ENCODE assay signal across 9 mouse cellular contexts in genomic region chr5:139932595-139933271, GRCm38 (mm10). TPM values are rescaled to one million over a fixed set of nuclear protein-coding genes. Genes with fewer than 3 reads are reported as not detected.
DNase-seq lines count a peak whose midpoint lies in the region; ATAC-seq and TF ChIP-seq lines count a peak whose summit lies in the region.
"Had no signal": no experiment of that assay in that cellular context is flagged by ENCODE, and none has a peak within 500 bp of the region (broad histone marks: within the 10 kb centered on the region; RNA-seq: fewer than 3 reads in every experiment).

No protein-coding gene starts in this region.

- no peak overlapping the region for H3K9ac ChIP-seq in hindbrain, embryonic 15.5 days
- H3K9ac ChIP-seq in midbrain, embryonic 12.5 days (replicated peaks) = no peak overlapping the region
- no peak overlapping the region for H3K9ac ChIP-seq in stomach, postnatal 0 days (ENCODE audit: low read length)

- peaks cover 25% of the 10 kb centered on the region for H3K4me1 ChIP-seq in hindbrain, embryonic 15.5 days (replicated peaks)
- H3K4me1 ChIP-seq in midbrain, embryonic 12.5 days = peaks cover 28% of the 10 kb centered on the region
- no peaks in the 10 kb centered on the region; the same call in 1 of the 2 replicates for H3K4me1 ChIP-seq in stomach, postnatal 0 days (replicated peaks; ENCODE audit: control insufficient read depth, insufficient read depth)

- peak overlapping the region; percentile 9; the same call in 1 of the 2 replicates for H3K27ac ChIP-seq in hindbrain, embryonic 15.5 days (replicated peaks)
- H3K27ac ChIP-seq in midbrain, embryonic 12.5 days (replicated peaks) = peak overlapping the region; percentile 49; the same call in 1 of the 2 replicates
- no peak overlapping the region for H3K27ac ChIP-seq in stomach, postnatal 0 days (replicated peaks)

- peak overlapping the region; percentile 16; the same call in 1 of the 2 replicates for H3K4me2 ChIP-seq in hindbrain, embryonic 15.5 days
- peak overlapping the region; percentile 18 for H3K4me2 ChIP-seq in midbrain, embryonic 12.5 days (replicated peaks)
- H3K4me2 ChIP-seq in stomach, postnatal 0 days (replicated peaks; ENCODE audit: low read depth) = 0 out of 2 replicates have a peak overlapping the region, but pooled peaks have one; percentile 5

- 37% methylated on average over 13 of the region's 13 CpGs for WGBS in hindbrain, embryonic 15.5 days
- WGBS in midbrain, embryonic 12.5 days = 40% methylated on average over 13 of the region's 13 CpGs
- WGBS in stomach, postnatal 0 days = 32% methylated on average over 13 of the region's 13 CpGs

- POLR2A ChIA-PET in Patski (lab: Charles Lee) = interaction anchor here (1.3 to 2.7 kb wide), 3 partner anchors 23 to 40 kb away, joined by 3 to 17 read pairs (median 7); partner anchors contain the start of gene Elfn1

- no peak overlapping the region for H3K4me3 ChIP-seq in hindbrain, embryonic 15.5 days
- H3K4me3 ChIP-seq in midbrain, embryonic 12.5 days = no peak overlapping the region
- H3K4me3 ChIP-seq in stomach, postnatal 0 days (ENCODE audit: low read depth, low read length) = no peak overlapping the region

- TF ChIP-seq EP300 in stomach, postnatal 0 days (optimal IDR thresholded peaks at IDR 0.05) = no peak

- H3K36me3 ChIP-seq in hindbrain, embryonic 15.5 days = no peaks in the 10 kb centered on the region
- no peaks in the 10 kb centered on the region for H3K36me3 ChIP-seq in midbrain, embryonic 12.5 days
- no peaks in the 10 kb centered on the region for H3K36me3 ChIP-seq in stomach, postnatal 0 days (ENCODE audit: control insufficient read depth, insufficient read depth, low read length)

- H3K27me3 ChIP-seq in Patski = no peaks in the 10 kb centered on the region
- peaks cover 3% of the 10 kb centered on the region; the same call in 1 of the 2 replicates for H3K27me3 ChIP-seq in hindbrain, embryonic 15.5 days
- peaks cover 37% of the 10 kb centered on the region for H3K27me3 ChIP-seq in midbrain, embryonic 12.5 days
- H3K27me3 ChIP-seq in stomach, postnatal 0 days (ENCODE audit: control insufficient read depth, insufficient read depth, low read length) = no peaks in the 10 kb centered on the region

- H3K9me3 ChIP-seq in hindbrain, embryonic 15.5 days = no peaks in the 10 kb centered on the region
- no peaks in the 10 kb centered on the region for H3K9me3 ChIP-seq in midbrain, embryonic 12.5 days
- no peaks in the 10 kb centered on the region for H3K9me3 ChIP-seq in stomach, postnatal 0 days (ENCODE audit: control insufficient read depth, low read length)

- in situ Hi-C loops in Patski (cut with MboI; ENCODE audit: low pct_unique_long_range_greater_than_20kb) = no loop called here

- CTCF ChIA-PET in Patski (lab: Charles Lee) = interaction anchor here (1.1 to 1.9 kb wide), 11 partner anchors 8 to 94 kb away, joined by 3 to 16 read pairs (median 5); partner anchors contain the start of gene Elfn1

- TF ChIP-seq CTCF in Patski (IDR thresholded peaks at IDR 0.05) = no peak
- TF ChIP-seq CTCF in stomach, postnatal 0 days (IDR thresholded peaks at IDR 0.05; ENCODE audit: low read depth) = no peak

- peak; percentile 88 for DNase-seq in CD4-positive, CD25-positive, alpha-beta regulatory T cell, adult 2 months (ENCODE audit: low read depth, low spot score)
- peak; percentile 91 for DNase-seq in Patski (ENCODE audit: low read depth, low spot score)
- peak; percentile 62 to 63 for DNase-seq in left cerebral cortex, adult 8-10 months (ENCODE audit: low spot score in 2 of 2)
- DNase-seq in stomach, postnatal 0 days (ENCODE audit: low spot score) = peak; percentile 81

- ATAC-seq in Patski = peak; percentile 32
- ATAC-seq in erythroblast, adult 5-6 weeks (replicated peaks; ENCODE audit: low FRiP score, poor library complexity, severe bottlenecking) = 0 out of 2 replicates have a peak, but pooled peaks have one; percentile 26
- ATAC-seq in hindbrain, embryonic 15.5 days (ENCODE audit: low FRiP score, low read depth) = peak; percentile 74
- ATAC-seq in midbrain, embryonic 12.5 days (ENCODE audit: low FRiP score, low read depth) = peak; percentile 61
- ATAC-seq in stomach, postnatal 0 days (ENCODE audit: low FRiP score, low TSS enrichment) = peak; percentile 63
- ATAC-seq in erythroid progenitor cell, adult 5-6 weeks (replicated peaks; ENCODE audit: low FRiP score, poor library complexity, severe bottlenecking) = no peak

RNA-seq across cellular contexts. Expression of gene Elfn1, which starts 25.0 kb away (rescaled TPM):
- 51.0 TPM for polyA plus RNA-seq in Patski (2021)
- not detected in 2 replicates for total RNA-seq in erythroblast, adult 5-6 weeks (2015; ENCODE audit: low replicate concordance)
- total RNA-seq in erythroblast, adult 5-6 weeks (2017; ENCODE audit: low replicate concordance) = not detected in 2 replicates
- polyA plus RNA-seq in hindbrain, embryonic 15.5 days (2015; fragmentation: Nextera tagmentation; extraction: Ambion mirVana) = 2.8 and 3.9 TPM in 2 replicates
- total RNA-seq in left cerebral cortex, adult 8-10 months (2022) = 10 to 100 TPM; 30.3 to 34.3 (median 30.7) TPM
- polyA plus RNA-seq in midbrain, embryonic 12.5 days (2016; fragmentation: Nextera tagmentation; extraction: Ambion mirVana) = 0.94 and 1.2 TPM in 2 replicates
- 0.12 and 0.13 TPM in 2 replicates for polyA plus RNA-seq in stomach, postnatal 0 days (2015; fragmentation: Nextera tagmentation; extraction: Ambion mirVana)
- total RNA-seq in erythroid progenitor cell, adult 5-6 weeks (2015; ENCODE audit: low replicate concordance) = not detected in 2 replicates
- not detected in 2 replicates for total RNA-seq in erythroid progenitor cell, adult 5-6 weeks (2017; ENCODE audit: low replicate concordance)
- total RNA-seq: hematopoietic stem cell, adult 5-6 weeks had no signal

Comparison
In these comparisons a context has a peak if more than half of its experiments do, and no peak if none do; other contexts are left out.
1. RNA of gene Elfn1, which starts 25.0 kb away (polyA plus RNA-seq): 51.0 TPM in Patski (single experiment); 2.8 to 3.9 TPM in hindbrain, embryonic 15.5 days, 0.94 to 1.2 TPM in midbrain, embryonic 12.5 days and 0.12 to 0.13 TPM in stomach, postnatal 0 days; every median in the first group is over 10 times any median in the second.
2. Peak in every context shown above with its lines, with median percentiles within 50 percentile points of each other: DNase-seq and H3K4me2 ChIP-seq.